Mouse (Mus musculus): Measurements from ENCODE around the gene Spen. TPM values are rescaled to one million over a fixed set of nuclear protein-coding genes. Genes with fewer than 3 reads are reported as not detected.

Gene Spen
- polyA plus RNA-seq, 1 experiment from 2014 or later: 19.3 TPM

GRCm38 (mm10) chr4:141526936-141527650 lies 11.3 kb downstream of the Spen start:
- Histone ChIP-seq H3K27ac (ENCODE audit: low read depth, low read length) (no peak overlapping the region), H3K4me2 (replicated peaks; ENCODE audit: low read depth, low read length) (no peak overlapping the region), H3K27me3 (ENCODE audit: control insufficient read depth, insufficient read depth, low read length) (no peaks in the 10 kb centered on the region), H3K4me1 (ENCODE audit: control insufficient read depth, insufficient read depth, low read length) (peaks cover 15% of the 10 kb centered on the region), H3K36me3 (ENCODE audit: control insufficient read depth, insufficient read depth, low read length) (peaks cover 5% of the 10 kb centered on the region; the same call in 1 of the 2 replicates), H3K9me3 (ENCODE audit: control insufficient read depth, low read length) (no peaks in the 10 kb centered on the region), H3K9ac (ENCODE audit: low read depth, low read length) (no peak overlapping the region), H3K4me3 (ENCODE audit: low read length) (no peak overlapping the region)
- 78% methylated on average over 7 of the region's 7 CpGs for WGBS
- ATAC-seq (ENCODE audit: low FRiP score, low TSS enrichment): no peak

GRCm38 (mm10) chr4:141525940-141526339 lies 12.5 kb downstream of the Spen start:
- no peak overlapping the region for H3K4me2 ChIP-seq (replicated peaks; ENCODE audit: low read depth, low read length)
- no peak overlapping the region for H3K27ac ChIP-seq (ENCODE audit: low read depth, low read length)
- peaks cover 16% of the 10 kb centered on the region for H3K36me3 ChIP-seq (ENCODE audit: control insufficient read depth, insufficient read depth, low read length)
- H3K9me3 ChIP-seq (ENCODE audit: control insufficient read depth, low read length): no peaks in the 10 kb centered on the region
- no peak overlapping the region for H3K4me3 ChIP-seq (ENCODE audit: low read length)
- no peak for ATAC-seq (ENCODE audit: low FRiP score, low TSS enrichment)
- H3K9ac ChIP-seq (ENCODE audit: low read depth, low read length): no peak overlapping the region
- no peaks in the 10 kb centered on the region for H3K27me3 ChIP-seq (ENCODE audit: control insufficient read depth, insufficient read depth, low read length)
- H3K4me1 ChIP-seq (ENCODE audit: control insufficient read depth, insufficient read depth, low read length): peaks cover 15% of the 10 kb centered on the region
- WGBS: 72% methylated on average over 2 of the region's 2 CpGs

- WGBS: 63% methylated on average over 6 of the region's 6 CpGs
- peaks cover 15% of the 10 kb centered on the region for H3K4me1 ChIP-seq (ENCODE audit: control insufficient read depth, insufficient read depth, low read length)
- peaks cover 24% of the 10 kb centered on the region for H3K36me3 ChIP-seq (ENCODE audit: control insufficient read depth, insufficient read depth, low read length)
- no peaks in the 10 kb centered on the region for H3K27me3 ChIP-seq (ENCODE audit: control insufficient read depth, insufficient read depth, low read length)
- H3K9ac ChIP-seq (ENCODE audit: low read depth, low read length): no peak overlapping the region
- no peak overlapping the region for H3K4me2 ChIP-seq (replicated peaks; ENCODE audit: low read depth, low read length)
- no peak overlapping the region for H3K4me3 ChIP-seq (ENCODE audit: low read length)
- ATAC-seq (ENCODE audit: low FRiP score, low TSS enrichment): no peak
- H3K9me3 ChIP-seq (ENCODE audit: control insufficient read depth, low read length): no peaks in the 10 kb centered on the region
- no peak overlapping the region for H3K27ac ChIP-seq (ENCODE audit: low read depth, low read length)
Measured at GRCm38 (mm10) chr4:141524658-141525057, 13.7 kb downstream of the Spen start.

- Histone ChIP-seq H3K4me3 (ENCODE audit: low read length) (no peak overlapping the region), H3K4me1 (ENCODE audit: control insufficient read depth, insufficient read depth, low read length) (peaks cover 15% of the 10 kb centered on the region), H3K27me3 (ENCODE audit: control insufficient read depth, insufficient read depth, low read length) (no peaks in the 10 kb centered on the region), H3K9me3 (ENCODE audit: control insufficient read depth, low read length) (no peaks in the 10 kb centered on the region), H3K36me3 (ENCODE audit: control insufficient read depth, insufficient read depth, low read length) (peaks cover 32% of the 10 kb centered on the region), H3K27ac (ENCODE audit: low read depth, low read length) (no peak overlapping the region), H3K9ac (ENCODE audit: low read depth, low read length) (no peak overlapping the region), H3K4me2 (replicated peaks; ENCODE audit: low read depth, low read length) (peak overlapping the region; percentile 17; the same call in 1 of the 2 replicates)
- ATAC-seq (ENCODE audit: low FRiP score, low TSS enrichment): no peak
- WGBS: 34% methylated on average over 11 of the region's 11 CpGs
Measured at GRCm38 (mm10) chr4:141523128-141523527, 15.3 kb downstream of the Spen start.

GRCm38 (mm10) chr4:141518386-141518785 lies 20.0 kb downstream of the Spen start:
- Histone ChIP-seq H3K9ac (ENCODE audit: low read depth, low read length) (no peak overlapping the region), H3K4me1 (ENCODE audit: control insufficient read depth, insufficient read depth, low read length) (peaks cover 4% of the 10 kb centered on the region), H3K27me3 (ENCODE audit: control insufficient read depth, insufficient read depth, low read length) (no peaks in the 10 kb centered on the region), H3K4me3 (ENCODE audit: low read length) (no peak overlapping the region), H3K4me2 (replicated peaks; ENCODE audit: low read depth, low read length) (no peak overlapping the region), H3K9me3 (ENCODE audit: control insufficient read depth, low read length) (no peaks in the 10 kb centered on the region), H3K36me3 (ENCODE audit: control insufficient read depth, insufficient read depth, low read length) (peaks cover 64% of the 10 kb centered on the region), H3K27ac (ENCODE audit: low read depth, low read length) (no peak overlapping the region)
- 95% methylated on average over 3 of the region's 3 CpGs for WGBS
- ATAC-seq (ENCODE audit: low FRiP score, low TSS enrichment): no peak

GRCm38 (mm10) chr4:141514179-141514641 lies 24.2 kb downstream of the Spen start:
- peaks cover 7% of the 10 kb centered on the region for H3K4me1 ChIP-seq (ENCODE audit: control insufficient read depth, insufficient read depth, low read length)
- H3K27ac ChIP-seq (ENCODE audit: low read depth, low read length): no peak overlapping the region
- H3K9ac ChIP-seq (ENCODE audit: low read depth, low read length): no peak overlapping the region
- no peak for ATAC-seq (ENCODE audit: low FRiP score, low TSS enrichment)
- no peak overlapping the region for H3K4me3 ChIP-seq (ENCODE audit: low read length)
- H3K27me3 ChIP-seq (ENCODE audit: control insufficient read depth, insufficient read depth, low read length): no peaks in the 10 kb centered on the region
- peaks cover 38% of the 10 kb centered on the region for H3K36me3 ChIP-seq (ENCODE audit: control insufficient read depth, insufficient read depth, low read length)
- no peak overlapping the region for H3K4me2 ChIP-seq (replicated peaks; ENCODE audit: low read depth, low read length)
- 52% methylated on average over 12 of the region's 12 CpGs for WGBS
- H3K9me3 ChIP-seq (ENCODE audit: control insufficient read depth, low read length): no peaks in the 10 kb centered on the region

GRCm38 (mm10) chr4:141512145-141512544 lies 26.3 kb downstream of the Spen start:
- Histone ChIP-seq H3K27ac (ENCODE audit: low read depth, low read length) (no peak overlapping the region), H3K4me3 (ENCODE audit: low read length) (no peak overlapping the region), H3K9me3 (ENCODE audit: control insufficient read depth, low read length) (no peaks in the 10 kb centered on the region), H3K27me3 (ENCODE audit: control insufficient read depth, insufficient read depth, low read length) (no peaks in the 10 kb centered on the region), H3K36me3 (ENCODE audit: control insufficient read depth, insufficient read depth, low read length) (peaks cover 28% of the 10 kb centered on the region), H3K9ac (ENCODE audit: low read depth, low read length) (no peak overlapping the region), H3K4me1 (ENCODE audit: control insufficient read depth, insufficient read depth, low read length) (peaks cover 7% of the 10 kb centered on the region), H3K4me2 (replicated peaks; ENCODE audit: low read depth, low read length) (no peak overlapping the region)
- no peak for ATAC-seq (ENCODE audit: low FRiP score, low TSS enrichment)
- 74% methylated on average over 6 of the region's 6 CpGs for WGBS

- no peak overlapping the region for H3K4me3 ChIP-seq (ENCODE audit: low read length)
- H3K9me3 ChIP-seq (ENCODE audit: control insufficient read depth, low read length): no peaks in the 10 kb centered on the region
- peaks cover 11% of the 10 kb centered on the region for H3K36me3 ChIP-seq (ENCODE audit: control insufficient read depth, insufficient read depth, low read length)
- peaks cover 11% of the 10 kb centered on the region for H3K4me1 ChIP-seq (ENCODE audit: control insufficient read depth, insufficient read depth, low read length)
- no peak for ATAC-seq (ENCODE audit: low FRiP score, low TSS enrichment)
- H3K4me2 ChIP-seq (replicated peaks; ENCODE audit: low read depth, low read length): no peak overlapping the region
- no peaks in the 10 kb centered on the region for H3K27me3 ChIP-seq (ENCODE audit: control insufficient read depth, insufficient read depth, low read length)
- H3K9ac ChIP-seq (ENCODE audit: low read depth, low read length): no peak overlapping the region
- WGBS: 87% methylated on average over 13 of the region's 13 CpGs
- no peak overlapping the region for H3K27ac ChIP-seq (ENCODE audit: low read depth, low read length)
Measured at GRCm38 (mm10) chr4:141510457-141510856, 27.9 kb downstream of the Spen start.

GRCm38 (mm10) chr4:141506893-141507292 lies 31.5 kb downstream of the Spen start:
- H3K9ac ChIP-seq (ENCODE audit: low read depth, low read length): peak overlapping the region; percentile 0; the same call in 1 of the 2 replicates
- no peaks in the 10 kb centered on the region for H3K36me3 ChIP-seq (ENCODE audit: control insufficient read depth, insufficient read depth, low read length)
- 75% methylated on average over 10 of the region's 10 CpGs for WGBS
- no peaks in the 10 kb centered on the region for H3K27me3 ChIP-seq (ENCODE audit: control insufficient read depth, insufficient read depth, low read length)
- no peak for ATAC-seq (ENCODE audit: low FRiP score, low TSS enrichment)
- H3K4me2 ChIP-seq (replicated peaks; ENCODE audit: low read depth, low read length): no peak overlapping the region
- peak overlapping the region; percentile 56; the same call in 1 of the 2 replicates for H3K27ac ChIP-seq (ENCODE audit: low read depth, low read length)
- H3K4me1 ChIP-seq (ENCODE audit: control insufficient read depth, insufficient read depth, low read length): peaks cover 4% of the 10 kb centered on the region; the same call in 1 of the 2 replicates
- no peak overlapping the region for H3K4me3 ChIP-seq (ENCODE audit: low read length)
- H3K9me3 ChIP-seq (ENCODE audit: control insufficient read depth, low read length): no peaks in the 10 kb centered on the region

Data from kidney, embryonic 14.5 days (tissue).